Mouse (Mus musculus) bone marrow macrophage, adult 2 months (primary cell): ENCODE measurements around the gene Dlgap1.

Source experiments
- CTCF ChIP-seq: IDR thresholded peaks from 2 replicates; pipeline ENCODE4 v1.5.1; 2012; ENCODE audit warnings: low read depth, mild to moderate bottlenecking, low read length, moderate library complexity
- POLR2A ChIP-seq: IDR thresholded peaks from 2 replicates; pipeline ENCODE4 v1.6.1; 2012; ENCODE audit warnings: mild to moderate bottlenecking, low read depth, low read length, borderline replicate concordance

GRCm38 (mm10) chr17:70072066-70072465 is 103.2 kb downstream of the Dlgap1 start:
- TF ChIP-seq CTCF: no peak
- no peak for TF ChIP-seq POLR2A
